Mouse (Mus musculus) cerebellum, adult 2 months (tissue): ENCODE data around the gene Zfp804a.

Experiments
- CTCF ChIP-seq: fragments of 200-500 bp; IDR thresholded peaks from 2 replicates; pipeline ENCODE4 v1.5.1; 2011; ENCODE audit warnings: low read depth, mild to moderate bottlenecking, control low read depth, low read length, moderate library complexity, borderline replicate concordance; ENCODE audit not compliant: insufficient read depth
- POLR2A ChIP-seq: fragments of 200-500 bp; IDR thresholded peaks from 2 replicates; pipeline ENCODE4 v1.6.1; 2011; ENCODE audit warnings: low read length, control low read depth, borderline replicate concordance; ENCODE audit not compliant: insufficient read depth

GRCm38 (mm10) chr2:82178693-82179092 lies 125.7 kb downstream of the Zfp804a start:
- no peak for TF ChIP-seq POLR2A
- no peak for TF ChIP-seq CTCF
